Comparison of ENCODE assay signal across 18 mouse cellular contexts in genomic region chr2:93412101-93412500, GRCm38 (mm10). TPM values are rescaled to one million over a fixed set of nuclear protein-coding genes. Genes with fewer than 3 reads are reported as not detected.
DNase-seq lines count a peak whose midpoint lies in the region; ATAC-seq lines count a peak whose summit lies in the region.
"Had no signal": no experiment of that assay in that cellular context is flagged by ENCODE, and none has a peak within 500 bp of the region (broad histone marks: within the 10 kb centered on the region; RNA-seq: fewer than 3 reads in every experiment).

No protein-coding gene starts in this region.

- no peak for DNase-seq in kidney, postnatal 14 days
- DNase-seq in induced T-regulatory cell, adult 2 months (ENCODE audit: low read depth) = peak; percentile 32
- peak; percentile 7 for DNase-seq in naive thymus-derived CD4-positive, alpha-beta T cell, adult 2 months (ENCODE audit: low read depth)
- no peak for DNase-seq in adipocyte (ENCODE audit: low spot score)
- DNase-seq: adrenal gland, postnatal 10 days; cerebellum, adult 9-10 months; heart, adult 11 months; heart, postnatal 14 days; right cerebral cortex, postnatal 25 days had no signal

- WGBS in kidney, embryonic 15.5 days = 55% methylated on average over 4 of the region's 4 CpGs
- 54% methylated on average over 4 of the region's 4 CpGs for WGBS in neural tube, embryonic 14.5 days
- 50% methylated on average over 4 of the region's 4 CpGs for WGBS in neural tube, embryonic 15.5 days

- no peak overlapping the region for H3K4me2 ChIP-seq in kidney, embryonic 15.5 days
- H3K4me2 ChIP-seq in neural tube, embryonic 14.5 days (ENCODE audit: low read depth, low read length) = no peak overlapping the region
- no peak overlapping the region for H3K4me2 ChIP-seq in neural tube, embryonic 15.5 days
- H3K4me2 ChIP-seq: heart, embryonic 12.5 days; hindbrain, embryonic 14.5 days; lung, embryonic 15.5 days; midbrain, embryonic 11.5 days had no signal

- H3K9ac ChIP-seq in kidney, embryonic 15.5 days = no peak overlapping the region
- no peak overlapping the region for H3K9ac ChIP-seq in neural tube, embryonic 14.5 days (replicated peaks; ENCODE audit: low read depth, low read length)
- no peak overlapping the region for H3K9ac ChIP-seq in neural tube, embryonic 15.5 days (replicated peaks)
- H3K9ac ChIP-seq: heart, embryonic 12.5 days; hindbrain, embryonic 14.5 days; lung, embryonic 15.5 days had no signal

- H3K27ac ChIP-seq in kidney, embryonic 15.5 days = peak overlapping the region; percentile 71
- H3K27ac ChIP-seq in neural tube, embryonic 14.5 days (ENCODE audit: low read depth, low read length) = 0 out of 2 replicates have a peak overlapping the region, but pooled peaks have one; percentile 16
- H3K27ac ChIP-seq in neural tube, embryonic 15.5 days (replicated peaks) = no peak overlapping the region
- H3K27ac ChIP-seq: hindbrain, embryonic 14.5 days; kidney, postnatal 0 days had no signal

- peak; percentile 20; the same call in 1 of the 2 replicates for ATAC-seq in kidney, embryonic 15.5 days (replicated peaks; ENCODE audit: low FRiP score)
- ATAC-seq in neural tube, embryonic 14.5 days (ENCODE audit: low read depth) = no peak
- ATAC-seq in neural tube, embryonic 15.5 days (ENCODE audit: low FRiP score) = no peak
- ATAC-seq: Patski had no signal

- H3K9me3 ChIP-seq in kidney, embryonic 15.5 days (replicated peaks) = no peaks in the 10 kb centered on the region
- H3K9me3 ChIP-seq in neural tube, embryonic 14.5 days (ENCODE audit: control insufficient read depth, low read length) = no peaks in the 10 kb centered on the region
- no peaks in the 10 kb centered on the region for H3K9me3 ChIP-seq in neural tube, embryonic 15.5 days (replicated peaks)
- H3K9me3 ChIP-seq: heart, embryonic 12.5 days; lung, embryonic 15.5 days had no signal

- H3K4me3 ChIP-seq in kidney, embryonic 15.5 days (replicated peaks) = no peak overlapping the region
- H3K4me3 ChIP-seq in neural tube, embryonic 14.5 days (ENCODE audit: low read depth, low read length) = no peak overlapping the region
- H3K4me3 ChIP-seq in neural tube, embryonic 15.5 days (replicated peaks) = no peak overlapping the region
- H3K4me3 ChIP-seq: heart, embryonic 12.5 days; lung, embryonic 15.5 days had no signal

- H3K4me1 ChIP-seq in kidney, embryonic 15.5 days = peaks cover 37% of the 10 kb centered on the region
- H3K4me1 ChIP-seq in neural tube, embryonic 14.5 days (ENCODE audit: control insufficient read depth, insufficient read depth, low read length) = 0 out of 2 replicates have a peak, but pooled peaks cover 3% of the 10 kb centered on the region
- H3K4me1 ChIP-seq in neural tube, embryonic 15.5 days = peaks cover 8% of the 10 kb centered on the region

- H3K36me3 ChIP-seq in kidney, embryonic 15.5 days = no peaks in the 10 kb centered on the region
- H3K36me3 ChIP-seq in neural tube, embryonic 14.5 days (ENCODE audit: control insufficient read depth, insufficient read depth, low read length) = no peaks in the 10 kb centered on the region
- no peaks in the 10 kb centered on the region for H3K36me3 ChIP-seq in neural tube, embryonic 15.5 days
- H3K36me3 ChIP-seq: heart, embryonic 12.5 days; lung, embryonic 15.5 days had no signal

- H3K27me3 ChIP-seq in kidney, embryonic 15.5 days = no peaks in the 10 kb centered on the region
- H3K27me3 ChIP-seq in neural tube, embryonic 14.5 days (ENCODE audit: control insufficient read depth, insufficient read depth, low read length) = no peaks in the 10 kb centered on the region
- H3K27me3 ChIP-seq in neural tube, embryonic 15.5 days (replicated peaks) = no peaks in the 10 kb centered on the region; the same call in 1 of the 2 replicates
- H3K27me3 ChIP-seq: lung, embryonic 15.5 days; Patski had no signal

RNA-seq across cellular contexts. Expression of gene Cd82, which starts 50.8 kb away (rescaled TPM):
- 47.8 and 49.4 TPM in 2 replicates for polyA plus RNA-seq in kidney, embryonic 15.5 days (2015; fragmentation: Nextera tagmentation; extraction: Ambion mirVana)
- polyA plus RNA-seq in neural tube, embryonic 14.5 days (2014; fragmentation: Nextera tagmentation; extraction: Ambion mirVana) = 8.1 and 11.9 TPM in 2 replicates
- 22.4 and 68.9 TPM in 2 replicates for polyA plus RNA-seq in neural tube, embryonic 15.5 days (2015; fragmentation: Nextera tagmentation; extraction: Ambion mirVana)

Comparison
In these comparisons a context has a peak if more than half of its experiments do, and no peak if none do; other contexts are left out.
1. DNase-seq: peak in induced T-regulatory cell, adult 2 months (single experiment) and naive thymus-derived CD4-positive, alpha-beta T cell, adult 2 months (single experiment); none in kidney, postnatal 14 days (single experiment) and adipocyte (single experiment).